Mouse (Mus musculus) left cerebral cortex, adult 9 months (tissue): Measurements from ENCODE around the gene Rab29.
A peak's percentile ranks its signal among the peaks of the same experiment; 100 is the strongest.
"Not testable (repeated sequence)": the region's sequence is repeated elsewhere in the genome, so short reads cannot be mapped to it uniquely, and the experiment has no call there.

Experiments used
- DNase-seq, 2 experiments: peaks; one replicate each; pipeline ENCODE4 v3.0.0; 2022; ENCODE audit warnings: low spot score in 2 of 2

The Rab29 gene

GRCm38 (mm10) chr1:131867093-131867945 is at the start of gene Rab29:
Rab29 (plus strand) TSS chr1:131867224.
- DNase-seq = peak; percentile 63 to 92

GRCm38 (mm10) chr1:131820353-131820752 is 46.7 kb upstream of the Rab29 start:
- not testable (repeated sequence) for DNase-seq

GRCm38 (mm10) chr1:131820887-131821328 is 46.1 kb upstream of the Rab29 start:
- peak in 1 of 2 experiments; percentile 51 for DNase-seq

GRCm38 (mm10) chr1:131822292-131822691 is 44.7 kb upstream of the Rab29 start:
- DNase-seq = no peak

- no peak for DNase-seq
These were observed 44.0 kb upstream of the Rab29 start for GRCm38 (mm10) chr1:131822856-131823492.

- DNase-seq = peak in 1 of 2 experiments; percentile 57
These were observed 43.5 kb upstream of the Rab29 start for GRCm38 (mm10) chr1:131823563-131823962.

- DNase-seq = no peak
These were observed 42.4 kb upstream of the Rab29 start for GRCm38 (mm10) chr1:131824528-131825181.

- no peak for DNase-seq
These were observed 39.7 kb upstream of the Rab29 start, which contains the start of gene Slc41a1 for GRCm38 (mm10) chr1:131827207-131827786. Slc41a1 (plus strand) TSS chr1:131827493.

- peak; percentile 86 to 97 for DNase-seq
These were observed 39.2 kb upstream of the Rab29 start for GRCm38 (mm10) chr1:131827787-131828258.

- peak in 1 of 2 experiments; percentile 32 for DNase-seq
These were observed 38.5 kb upstream of the Rab29 start for GRCm38 (mm10) chr1:131828297-131829126.

GRCm38 (mm10) chr1:131829279-131829678 is 37.7 kb upstream of the Rab29 start:
- DNase-seq = no peak

- DNase-seq = no peak
These were observed 36.5 kb upstream of the Rab29 start for GRCm38 (mm10) chr1:131830561-131830960.

GRCm38 (mm10) chr1:131830971-131831641 is 35.9 kb upstream of the Rab29 start:
- no peak for DNase-seq

GRCm38 (mm10) chr1:131837035-131837434 is 30.0 kb upstream of the Rab29 start:
- no peak for DNase-seq

GRCm38 (mm10) chr1:131838542-131838941 is 28.5 kb upstream of the Rab29 start:
- no peak for DNase-seq

- DNase-seq = no peak
These were observed 27.7 kb upstream of the Rab29 start for GRCm38 (mm10) chr1:131839279-131839678.

GRCm38 (mm10) chr1:131842221-131842620 is 24.8 kb upstream of the Rab29 start:
- no peak for DNase-seq

GRCm38 (mm10) chr1:131843758-131844157 is 23.3 kb upstream of the Rab29 start:
- DNase-seq = no peak

- no peak for DNase-seq
These were observed 22.1 kb upstream of the Rab29 start for GRCm38 (mm10) chr1:131844883-131845282.

- DNase-seq = peak in 1 of 2 experiments; percentile 62
These were observed 20.8 kb upstream of the Rab29 start for GRCm38 (mm10) chr1:131846255-131846654.
